Mouse (Mus musculus): Measurements from ENCODE around the gene Fam173a. TPM values are rescaled to one million over a fixed set of nuclear protein-coding genes. Genes with fewer than 3 reads are reported as not detected.

The Fam173a gene
- polyA plus RNA-seq, 1 experiment from 2014 or later = 58.4 TPM

GRCm38 (mm10) chr17:25836397-25837075 lies 43.8 kb upstream of the Fam173a start:
- no peak for DNase-seq (ENCODE audit: low spot score)
- ATAC-seq (replicated peaks; ENCODE audit: insufficient number of reproducible peaks, low FRiP score, low TSS enrichment, low read depth) = no peak
- Histone ChIP-seq H3K4me1 (ENCODE audit: control insufficient read depth, insufficient read depth, low read length) (peaks cover 21% of the 10 kb centered on the region), H3K4me3 (ENCODE audit: low read depth, low read length) (peak overlapping the region; percentile 17), H3K27me3 (ENCODE audit: control insufficient read depth, insufficient read depth, low read length) (no peaks in the 10 kb centered on the region), H3K9ac (replicated peaks; ENCODE audit: low read length) (peak overlapping the region; percentile 35), H3K4me2 (ENCODE audit: low read depth, low read length) (peak overlapping the region; percentile 57), H3K27ac (replicated peaks; ENCODE audit: low read depth, low read length) (no peak overlapping the region), H3K9me3 (replicated peaks; ENCODE audit: control insufficient read depth, low read length) (no peaks in the 10 kb centered on the region), H3K36me3 (replicated peaks; ENCODE audit: control insufficient read depth, insufficient read depth, low read depth, low read length) (peaks cover 16% of the 10 kb centered on the region)
- WGBS = 26% methylated on average over 22 of the region's 23 CpGs

GRCm38 (mm10) chr17:25835816-25836215 lies 43.1 kb upstream of the Fam173a start:
- no peak overlapping the region for H3K27ac ChIP-seq (replicated peaks; ENCODE audit: low read depth, low read length)
- H3K9ac ChIP-seq (replicated peaks; ENCODE audit: low read length) = no peak overlapping the region; the same call in 1 of the 2 replicates
- no peak for DNase-seq (ENCODE audit: low spot score)
- 91% methylated on average over 16 of the region's 16 CpGs for WGBS
- no peaks in the 10 kb centered on the region for H3K27me3 ChIP-seq (ENCODE audit: control insufficient read depth, insufficient read depth, low read length)
- H3K36me3 ChIP-seq (replicated peaks; ENCODE audit: control insufficient read depth, insufficient read depth, low read depth, low read length) = peaks cover 11% of the 10 kb centered on the region
- no peak overlapping the region for H3K4me3 ChIP-seq (ENCODE audit: low read depth, low read length)
- peaks cover 25% of the 10 kb centered on the region for H3K4me1 ChIP-seq (ENCODE audit: control insufficient read depth, insufficient read depth, low read length)
- H3K9me3 ChIP-seq (replicated peaks; ENCODE audit: control insufficient read depth, low read length) = no peaks in the 10 kb centered on the region
- no peak overlapping the region for H3K4me2 ChIP-seq (ENCODE audit: low read depth, low read length)
- ATAC-seq (replicated peaks; ENCODE audit: insufficient number of reproducible peaks, low FRiP score, low TSS enrichment, low read depth) = no peak

GRCm38 (mm10) chr17:25835301-25835700 lies 42.6 kb upstream of the Fam173a start:
- Histone ChIP-seq H3K36me3 (replicated peaks; ENCODE audit: control insufficient read depth, insufficient read depth, low read depth, low read length) (peaks cover 8% of the 10 kb centered on the region), H3K4me3 (ENCODE audit: low read depth, low read length) (no peak overlapping the region), H3K9me3 (replicated peaks; ENCODE audit: control insufficient read depth, low read length) (no peaks in the 10 kb centered on the region), H3K4me2 (ENCODE audit: low read depth, low read length) (no peak overlapping the region), H3K27me3 (ENCODE audit: control insufficient read depth, insufficient read depth, low read length) (no peaks in the 10 kb centered on the region), H3K4me1 (ENCODE audit: control insufficient read depth, insufficient read depth, low read length) (peaks cover 25% of the 10 kb centered on the region), H3K9ac (replicated peaks; ENCODE audit: low read length) (peak overlapping the region; percentile 9; the same call in 1 of the 2 replicates), H3K27ac (replicated peaks; ENCODE audit: low read depth, low read length) (no peak overlapping the region)
- WGBS = 94% methylated on average over 7 of the region's 7 CpGs
- ATAC-seq (replicated peaks; ENCODE audit: insufficient number of reproducible peaks, low FRiP score, low TSS enrichment, low read depth) (no peak), DNase-seq (ENCODE audit: low spot score) (no peak)

DNA sequence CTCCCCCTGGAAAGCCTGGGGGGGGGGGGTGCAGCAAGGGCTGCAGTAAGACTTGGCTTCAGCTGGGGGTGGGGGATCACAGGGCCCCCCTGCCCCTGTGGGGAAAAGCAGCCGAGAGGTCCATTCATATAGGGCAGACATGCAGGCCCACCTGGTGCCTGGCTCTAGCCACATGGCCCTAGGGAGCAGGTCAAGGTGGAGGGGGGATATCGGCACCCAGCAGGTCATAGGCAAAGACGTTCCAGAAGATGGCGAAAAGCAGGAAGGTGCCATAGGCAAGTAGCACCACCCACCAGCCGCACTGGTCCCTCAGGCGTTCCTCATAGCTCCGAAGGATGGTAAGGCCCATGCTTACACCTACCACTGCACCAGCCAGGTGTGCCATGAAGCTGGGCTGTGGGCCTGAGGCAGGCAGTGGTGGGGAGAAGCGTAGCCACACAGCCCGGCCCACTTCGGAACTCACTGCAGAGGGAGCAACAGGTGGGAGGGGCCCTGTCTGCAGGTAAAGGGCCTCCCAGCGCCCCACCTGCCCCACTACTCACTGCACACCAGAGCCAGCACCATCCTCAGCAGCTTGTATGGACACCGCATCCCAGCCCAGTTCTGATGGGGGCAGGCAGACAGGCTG lies 42.0 kb upstream of the Fam173a start:
- H3K4me1 ChIP-seq (ENCODE audit: control insufficient read depth, insufficient read depth, low read length) = peaks cover 28% of the 10 kb centered on the region
- DNase-seq (ENCODE audit: low spot score) (no peak), ATAC-seq (replicated peaks; ENCODE audit: insufficient number of reproducible peaks, low FRiP score, low TSS enrichment, low read depth) (no peak)
- H3K9me3 ChIP-seq (replicated peaks; ENCODE audit: control insufficient read depth, low read length) = no peaks in the 10 kb centered on the region
- H3K9ac ChIP-seq (replicated peaks; ENCODE audit: low read length) = peak overlapping the region; percentile 87
- H3K36me3 ChIP-seq (replicated peaks; ENCODE audit: control insufficient read depth, insufficient read depth, low read depth, low read length) = peaks cover 6% of the 10 kb centered on the region
- H3K4me2 ChIP-seq (ENCODE audit: low read depth, low read length) = peak overlapping the region; percentile 75
- H3K4me3 ChIP-seq (ENCODE audit: low read depth, low read length) = peak overlapping the region; percentile 89
- H3K27ac ChIP-seq (replicated peaks; ENCODE audit: low read depth, low read length) = no peak overlapping the region
- H3K27me3 ChIP-seq (ENCODE audit: control insufficient read depth, insufficient read depth, low read length) = no peaks in the 10 kb centered on the region
- 87% methylated on average over 11 of the region's 12 CpGs for WGBS

DNA sequence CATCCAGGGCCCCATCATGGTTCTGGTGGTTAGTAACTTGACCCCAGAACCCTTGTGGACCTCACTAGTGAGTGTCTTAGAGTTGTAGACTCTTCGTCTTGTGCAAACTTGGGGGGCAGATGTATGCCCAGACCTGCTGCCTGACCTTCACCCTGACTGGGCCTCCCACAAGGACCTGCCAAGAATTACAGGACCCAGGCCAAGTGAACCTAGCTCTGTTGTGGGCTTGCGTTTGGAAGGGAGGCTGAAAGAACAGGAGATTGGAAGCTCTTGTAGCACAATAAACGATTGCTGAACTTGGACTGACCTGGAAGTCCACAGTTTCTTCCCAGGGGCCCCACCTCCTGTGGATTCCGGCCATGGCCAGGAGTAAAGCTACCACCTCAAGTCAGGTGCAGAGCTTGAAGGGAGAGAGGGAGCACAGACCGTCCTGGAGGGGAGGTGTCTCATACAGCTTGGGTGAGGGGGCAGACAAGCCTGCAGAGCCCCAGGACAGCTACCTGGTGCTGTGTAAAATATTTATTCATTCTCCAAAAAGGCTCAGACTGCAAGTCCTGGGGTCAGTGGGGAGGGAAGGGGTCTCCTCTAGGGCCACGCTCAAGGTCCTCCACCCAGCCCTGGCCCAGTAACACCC lies 41.4 kb upstream of the Fam173a start:
- Histone ChIP-seq H3K9ac (replicated peaks; ENCODE audit: low read length) (peak overlapping the region; percentile 87), H3K36me3 (replicated peaks; ENCODE audit: control insufficient read depth, insufficient read depth, low read depth, low read length) (peaks cover 4% of the 10 kb centered on the region), H3K9me3 (replicated peaks; ENCODE audit: control insufficient read depth, low read length) (no peaks in the 10 kb centered on the region), H3K27me3 (ENCODE audit: control insufficient read depth, insufficient read depth, low read length) (no peaks in the 10 kb centered on the region), H3K4me1 (ENCODE audit: control insufficient read depth, insufficient read depth, low read length) (peaks cover 28% of the 10 kb centered on the region), H3K27ac (replicated peaks; ENCODE audit: low read depth, low read length) (peak overlapping the region; percentile 89; the same call in 1 of the 2 replicates), H3K4me3 (ENCODE audit: low read depth, low read length) (peak overlapping the region; percentile 89), H3K4me2 (ENCODE audit: low read depth, low read length) (peak overlapping the region; percentile 75)
- DNase-seq (ENCODE audit: low spot score) (no peak), ATAC-seq (replicated peaks; ENCODE audit: insufficient number of reproducible peaks, low FRiP score, low TSS enrichment, low read depth) (no peak)
- 50% methylated on average over 6 of the region's 6 CpGs for WGBS

DNA sequence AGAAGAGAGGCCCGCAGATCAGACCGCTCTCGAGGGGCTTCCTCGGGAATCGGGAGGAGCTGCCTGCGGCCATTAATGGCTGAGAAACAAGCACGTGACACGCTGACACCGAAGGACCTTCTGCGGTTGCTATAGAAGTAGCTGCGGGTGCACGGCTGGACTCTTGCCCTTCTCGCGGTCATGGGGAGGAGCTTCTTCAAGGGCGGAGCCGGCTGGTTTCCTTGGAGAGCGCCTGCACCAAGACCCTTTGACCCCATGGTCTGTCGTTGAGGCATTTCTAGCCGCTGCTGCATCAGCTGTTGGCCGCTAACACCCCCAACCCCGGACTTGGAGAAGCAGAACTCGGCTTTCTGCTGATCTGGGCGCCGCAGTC lies 40.6 kb upstream of the Fam173a start, which contains the start of gene Stub1:
Stub1 (minus strand) TSS at position 114 of the 373 bp plus-strand sequence.
- H3K27ac ChIP-seq (replicated peaks; ENCODE audit: low read depth, low read length) = peak within 1 kb of the TSS; percentile 89
- peaks cover 30% of the 10 kb centered on the region for H3K4me1 ChIP-seq (ENCODE audit: control insufficient read depth, insufficient read depth, low read length)
- H3K9ac ChIP-seq (replicated peaks; ENCODE audit: low read length) = peak within 1 kb of the TSS; percentile 87
- ATAC-seq (replicated peaks; ENCODE audit: insufficient number of reproducible peaks, low FRiP score, low TSS enrichment, low read depth) = no peak; the same call in 1 of the 2 replicates
- peak within 1 kb of the TSS; percentile 89 for H3K4me3 ChIP-seq (ENCODE audit: low read depth, low read length)
- DNase-seq (ENCODE audit: low spot score) = peak; percentile 87
- peaks cover 2% of the 10 kb centered on the region for H3K36me3 ChIP-seq (replicated peaks; ENCODE audit: control insufficient read depth, insufficient read depth, low read depth, low read length)
- H3K4me2 ChIP-seq (ENCODE audit: low read depth, low read length) = peak within 1 kb of the TSS; percentile 75
- whole genome bisulfite sequencing = under 1% methylated on average over 24 of the region's 24 CpGs
- H3K27me3 ChIP-seq (ENCODE audit: control insufficient read depth, insufficient read depth, low read length) = no peaks in the 10 kb centered on the region
- no peaks in the 10 kb centered on the region for H3K9me3 ChIP-seq (replicated peaks; ENCODE audit: control insufficient read depth, low read length)

DNA sequence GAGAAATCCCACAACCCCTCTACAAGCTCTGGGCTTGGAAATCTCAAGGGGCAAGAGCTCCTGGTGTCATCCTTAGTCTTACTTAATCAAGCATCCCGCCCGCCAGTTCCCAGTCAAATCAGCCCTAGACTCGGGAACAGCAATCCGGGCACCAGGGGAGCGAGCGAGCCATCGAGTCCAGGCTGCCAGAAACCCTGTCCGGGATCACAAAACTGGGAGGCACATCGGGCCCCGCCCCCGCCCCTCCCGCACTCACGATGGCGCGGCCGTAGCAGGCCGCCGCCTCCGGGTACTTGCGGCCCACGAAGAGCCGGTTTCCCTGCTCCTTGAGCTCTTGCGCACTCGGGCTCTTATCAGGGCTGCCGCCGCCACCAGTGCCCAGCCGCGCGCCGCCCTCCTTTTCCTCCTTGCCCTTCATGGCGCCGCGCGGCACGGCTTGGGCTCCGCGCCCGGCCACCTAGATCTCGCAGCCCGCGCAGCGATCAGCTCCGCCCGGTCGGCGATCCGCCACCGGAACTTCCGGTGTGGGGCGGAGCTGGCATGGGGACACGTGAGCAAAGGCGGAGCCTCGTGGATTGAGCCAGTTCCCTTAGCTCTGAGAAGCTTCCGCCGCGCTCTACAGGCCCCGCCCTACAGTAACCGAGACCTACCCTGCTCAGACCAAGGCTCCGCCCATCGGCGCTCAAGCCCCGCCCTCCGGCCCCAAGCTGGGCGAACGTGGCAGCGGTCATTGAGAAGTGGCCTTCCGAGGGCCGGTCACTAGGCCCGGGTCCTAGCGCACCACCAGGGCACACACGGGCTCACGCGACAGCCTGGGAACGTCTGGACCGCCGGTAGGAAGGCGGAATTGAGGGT lies 40.0 kb upstream of the Fam173a start:
- H3K27ac ChIP-seq (replicated peaks; ENCODE audit: low read depth, low read length) = peak overlapping the region; percentile 89
- H3K4me1 ChIP-seq (ENCODE audit: control insufficient read depth, insufficient read depth, low read length) = peaks cover 31% of the 10 kb centered on the region
- H3K27me3 ChIP-seq (ENCODE audit: control insufficient read depth, insufficient read depth, low read length) = no peaks in the 10 kb centered on the region
- H3K36me3 ChIP-seq (replicated peaks; ENCODE audit: control insufficient read depth, insufficient read depth, low read depth, low read length) = peaks cover 2% of the 10 kb centered on the region
- WGBS = under 1% methylated on average over 73 of the region's 77 CpGs
- DNase-seq (ENCODE audit: low spot score) = peak; percentile 99
- no peaks in the 10 kb centered on the region for H3K9me3 ChIP-seq (replicated peaks; ENCODE audit: control insufficient read depth, low read length)
- H3K9ac ChIP-seq (replicated peaks; ENCODE audit: low read length) = peak overlapping the region; percentile 87
- H3K4me3 ChIP-seq (ENCODE audit: low read depth, low read length) = peak overlapping the region; percentile 89
- ATAC-seq (replicated peaks; ENCODE audit: insufficient number of reproducible peaks, low FRiP score, low TSS enrichment, low read depth) = peak; percentile 83
- peak overlapping the region; percentile 75 for H3K4me2 ChIP-seq (ENCODE audit: low read depth, low read length)
